Mouse (Mus musculus): ENCODE measurements around the gene Tmem200a.

DNA sequence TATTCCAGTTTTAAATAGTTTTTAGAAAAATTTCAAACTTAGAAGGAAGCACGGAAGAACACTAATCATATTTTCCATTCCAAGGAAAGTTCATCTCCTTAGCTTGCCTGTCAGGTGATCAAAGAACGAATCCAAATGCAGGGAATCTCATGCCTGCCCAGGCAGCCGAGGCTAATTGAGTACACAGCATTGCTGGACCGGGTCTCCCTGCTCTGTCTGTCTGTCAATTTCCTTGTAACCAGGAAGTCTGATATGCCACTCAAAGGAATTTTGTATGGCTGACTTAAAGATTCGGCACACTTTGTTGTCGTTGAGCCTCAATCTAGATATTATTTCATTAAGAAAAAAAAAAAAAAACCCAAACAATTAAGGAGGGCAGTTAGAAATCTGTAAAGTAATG is 168.6 kb downstream of the Tmem200a start:
- TF ChIP-seq CTCF (IDR thresholded peaks at IDR 0.05; ENCODE audit: control insufficient read depth, insufficient read depth, insufficient replicate concordance, low read depth, low read length) (no peak), POLR2A (IDR thresholded peaks at IDR 0.05; ENCODE audit: control insufficient read depth, low read depth, low read length) (no peak)
